Mouse (Mus musculus): ENCODE measurements around the gene Apopt1. TPM values are rescaled to one million over a fixed set of nuclear protein-coding genes. Genes with fewer than 3 reads are reported as not detected.

Gene Apopt1
- polyA plus RNA-seq, 1 experiment from 2014 or later: 53.0 TPM

- H3K4me3 ChIP-seq: no peak overlapping the region
- 88% methylated on average over 6 of the region's 6 CpGs for WGBS
- no peak for ATAC-seq (ENCODE audit: insufficient number of reproducible peaks, insufficient read depth, low FRiP score, low TSS enrichment)
Observed at GRCm38 (mm10) chr12:111752491-111752890, 39.4 kb downstream of the Apopt1 start.

GRCm38 (mm10) chr12:111753347-111753746 is 40.3 kb downstream of the Apopt1 start:
- ATAC-seq (ENCODE audit: insufficient number of reproducible peaks, insufficient read depth, low FRiP score, low TSS enrichment): no peak
- Histone ChIP-seq H3K4me3 (no peak overlapping the region), H3K36me3 (no peaks in the 10 kb centered on the region), H3K27ac (no peak overlapping the region), H3K4me1 (peaks cover 8% of the 10 kb centered on the region), H3K9ac (no peak overlapping the region), H3K4me2 (replicated peaks) (no peak overlapping the region), H3K9me3 (no peaks in the 10 kb centered on the region), H3K27me3 (no peaks in the 10 kb centered on the region)
- WGBS: 68% methylated on average over 9 of the region's 9 CpGs

More at GRCm38 (mm10) chr12:111752491-111752890, 39.4 kb downstream of the Apopt1 start:
- Histone ChIP-seq H3K4me1 (no peaks in the 10 kb centered on the region), H3K27me3 (no peaks in the 10 kb centered on the region), H3K4me2 (replicated peaks) (no peak overlapping the region), H3K9ac (no peak overlapping the region), H3K36me3 (no peaks in the 10 kb centered on the region), H3K9me3 (no peaks in the 10 kb centered on the region), H3K27ac (no peak overlapping the region)

- no peak overlapping the region for H3K9ac ChIP-seq
- peaks cover 11% of the 10 kb centered on the region for H3K4me1 ChIP-seq
- H3K27ac ChIP-seq: no peak overlapping the region
- H3K27me3 ChIP-seq: no peaks in the 10 kb centered on the region
- ATAC-seq (ENCODE audit: insufficient number of reproducible peaks, insufficient read depth, low FRiP score, low TSS enrichment): no peak
- H3K4me2 ChIP-seq (replicated peaks): no peak overlapping the region
- no peak overlapping the region for H3K4me3 ChIP-seq
- no peaks in the 10 kb centered on the region for H3K36me3 ChIP-seq
- no peaks in the 10 kb centered on the region for H3K9me3 ChIP-seq
Observed at GRCm38 (mm10) chr12:111754710-111755109, 41.6 kb downstream of the Apopt1 start.

- Histone ChIP-seq H3K9me3 (no peaks in the 10 kb centered on the region), H3K4me3 (no peak overlapping the region), H3K36me3 (no peaks in the 10 kb centered on the region), H3K4me2 (replicated peaks) (no peak overlapping the region), H3K4me1 (peaks cover 17% of the 10 kb centered on the region), H3K27ac (no peak overlapping the region), H3K27me3 (no peaks in the 10 kb centered on the region), H3K9ac (no peak overlapping the region)
- no peak for ATAC-seq (ENCODE audit: insufficient number of reproducible peaks, insufficient read depth, low FRiP score, low TSS enrichment)
- WGBS: 51% methylated on average over 2 of the region's 2 CpGs
Observed at GRCm38 (mm10) chr12:111755231-111755630, 42.2 kb downstream of the Apopt1 start.

- no peak for ATAC-seq (ENCODE audit: insufficient number of reproducible peaks, insufficient read depth, low FRiP score, low TSS enrichment)
- Histone ChIP-seq H3K36me3 (no peaks in the 10 kb centered on the region), H3K4me2 (replicated peaks) (no peak overlapping the region), H3K27ac (no peak overlapping the region), H3K9me3 (no peaks in the 10 kb centered on the region), H3K27me3 (no peaks in the 10 kb centered on the region), H3K4me3 (no peak overlapping the region), H3K4me1 (peaks cover 23% of the 10 kb centered on the region), H3K9ac (no peak overlapping the region)
- WGBS: 59% methylated on average over 4 of the region's 4 CpGs
Observed at GRCm38 (mm10) chr12:111756082-111756697, 43.1 kb downstream of the Apopt1 start.

- WGBS: 41% methylated on average over 5 of the region's 5 CpGs
- no peaks in the 10 kb centered on the region for H3K9me3 ChIP-seq
- H3K4me1 ChIP-seq: peaks cover 23% of the 10 kb centered on the region
- H3K4me3 ChIP-seq: no peak overlapping the region
- H3K27ac ChIP-seq: no peak overlapping the region
- no peak for ATAC-seq (ENCODE audit: insufficient number of reproducible peaks, insufficient read depth, low FRiP score, low TSS enrichment)
- no peaks in the 10 kb centered on the region for H3K27me3 ChIP-seq
- H3K9ac ChIP-seq: no peak overlapping the region
- H3K4me2 ChIP-seq (replicated peaks): no peak overlapping the region
- H3K36me3 ChIP-seq: no peaks in the 10 kb centered on the region
Observed at GRCm38 (mm10) chr12:111756698-111757082, 43.6 kb downstream of the Apopt1 start.

GRCm38 (mm10) chr12:111757561-111758325 is 44.7 kb downstream of the Apopt1 start:
- H3K27ac ChIP-seq: peak overlapping the region; percentile 90; the same call in 1 of the 2 replicates
- no peaks in the 10 kb centered on the region for H3K27me3 ChIP-seq
- H3K4me2 ChIP-seq (replicated peaks): peak overlapping the region; percentile 98
- H3K9me3 ChIP-seq: no peaks in the 10 kb centered on the region
- peaks cover 23% of the 10 kb centered on the region for H3K4me1 ChIP-seq
- H3K4me3 ChIP-seq: peak overlapping the region; percentile 91
- H3K36me3 ChIP-seq: 0 out of 2 replicates have a peak, but pooled peaks cover 4% of the 10 kb centered on the region
- WGBS: 50% methylated on average over 10 of the region's 10 CpGs
- no peak for ATAC-seq (ENCODE audit: insufficient number of reproducible peaks, insufficient read depth, low FRiP score, low TSS enrichment)
- peak overlapping the region; percentile 95 for H3K9ac ChIP-seq

- Histone ChIP-seq H3K4me2 (replicated peaks) (peak within 1 kb of the TSS; percentile 98), H3K4me3 (peak within 1 kb of the TSS; percentile 91), H3K9me3 (no peaks in the 10 kb centered on the region), H3K9ac (peak within 1 kb of the TSS; percentile 95), H3K27ac (peak within 1 kb of the TSS; percentile 90), H3K36me3 (peaks cover 11% of the 10 kb centered on the region; the same call in 1 of the 2 replicates), H3K27me3 (no peaks in the 10 kb centered on the region), H3K4me1 (peaks cover 23% of the 10 kb centered on the region)
- under 1% methylated on average over 84 of the region's 85 CpGs for WGBS
- ATAC-seq (ENCODE audit: insufficient number of reproducible peaks, insufficient read depth, low FRiP score, low TSS enrichment): peak; percentile 73
Observed at GRCm38 (mm10) chr12:111758381-111759175, 45.5 kb downstream of the Apopt1 start, which contains the start of gene Klc1. Gene Klc1, plus strand, starts transcription at chr12:111758849.

GRCm38 (mm10) chr12:111759176-111760061 is 46.4 kb downstream of the Apopt1 start:
- Histone ChIP-seq H3K4me1 (peaks cover 23% of the 10 kb centered on the region), H3K9me3 (no peaks in the 10 kb centered on the region), H3K27me3 (no peaks in the 10 kb centered on the region), H3K36me3 (peaks cover 11% of the 10 kb centered on the region; the same call in 1 of the 2 replicates), H3K4me3 (peak overlapping the region; percentile 91), H3K4me2 (replicated peaks) (peak overlapping the region; percentile 98), H3K9ac (peak overlapping the region; percentile 95), H3K27ac (peak overlapping the region; percentile 90)
- 2% methylated on average over 35 of the region's 35 CpGs for WGBS
- peak; percentile 26 for ATAC-seq (ENCODE audit: insufficient number of reproducible peaks, insufficient read depth, low FRiP score, low TSS enrichment)

GRCm38 (mm10) chr12:111760306-111760908 is 47.3 kb downstream of the Apopt1 start:
- peak overlapping the region; percentile 98 for H3K4me2 ChIP-seq (replicated peaks)
- WGBS: 69% methylated on average over 7 of the region's 7 CpGs
- no peaks in the 10 kb centered on the region for H3K27me3 ChIP-seq
- peak overlapping the region; percentile 91 for H3K4me3 ChIP-seq
- H3K9me3 ChIP-seq: no peaks in the 10 kb centered on the region
- no peak overlapping the region; the same call in 1 of the 2 replicates for H3K9ac ChIP-seq
- H3K4me1 ChIP-seq: peaks cover 23% of the 10 kb centered on the region
- H3K27ac ChIP-seq: no peak overlapping the region
- H3K36me3 ChIP-seq: peaks cover 11% of the 10 kb centered on the region; the same call in 1 of the 2 replicates
- ATAC-seq (ENCODE audit: insufficient number of reproducible peaks, insufficient read depth, low FRiP score, low TSS enrichment): no peak
